Mouse (Mus musculus) lung, postnatal 0 days (tissue): ENCODE results near the gene Acp7. TPM values are rescaled to one million over a fixed set of nuclear protein-coding genes. Genes with fewer than 3 reads are reported as not detected.

Source experiments
- ATAC-seq: fragments of 200-750 bp; cut with Nextera tagmentation; 2 replicates; pipeline ENCODE4 v1.8.0; 2017; ENCODE audit warnings: moderate library complexity
- DNase-seq: peaks from one replicate; pipeline ENCODE4 v3.0.0-alpha.2; 2016; ENCODE audit warnings: low spot score
- H3K27ac ChIP-seq: fragments of 300-500 bp; sonication (generic); 2 replicates; pipeline ENCODE4 v1.5.1; 2014; ENCODE audit warnings: antibody characterized with exemption, mild to moderate bottlenecking, low read length, mixed read lengths
- H3K27me3 ChIP-seq: fragments of 300-500 bp; sonication (generic); replicated peaks from 2 replicates; pipeline ENCODE4 v1.6.1; 2014; ENCODE audit warnings: low read length, mixed read lengths; ENCODE audit not compliant: insufficient read depth
- H3K36me3 ChIP-seq: fragments of 300-500 bp; sonication (generic); 2 replicates; pipeline ENCODE4 v1.6.1; 2014; ENCODE audit warnings: low read length, mixed read lengths; ENCODE audit not compliant: insufficient read depth
- H3K4me1 ChIP-seq: fragments of 300-500 bp; sonication (generic); 2 replicates; pipeline ENCODE4 v1.6.1; 2014; ENCODE audit warnings: antibody characterized with exemption, low read depth, low read length, mixed read lengths; ENCODE audit not compliant: insufficient read depth
- H3K4me2 ChIP-seq: fragments of 300-500 bp; sonication (generic); replicated peaks from 2 replicates; pipeline ENCODE4 v1.6.1; 2014; ENCODE audit warnings: low read depth, mild to moderate bottlenecking, low read length, moderate library complexity, mixed read lengths
- H3K4me3 ChIP-seq: fragments of 300-500 bp; sonication (generic); 2 replicates; pipeline ENCODE4 v1.5.1; 2014; ENCODE audit warnings: low read depth, low read length
- H3K9ac ChIP-seq: fragments of 300-500 bp; sonication (generic); replicated peaks from 2 replicates; pipeline ENCODE4 v1.6.1; 2014; ENCODE audit warnings: low read depth, mild to moderate bottlenecking
- H3K9me3 ChIP-seq: fragments of 300-500 bp; sonication (generic); 2 replicates; pipeline ENCODE4 v1.6.1; 2016; ENCODE audit warnings: low read length, mixed read lengths
- CTCF ChIP-seq: IDR thresholded peaks from 2 replicates; pipeline ENCODE4 v1.5.1; 2016; ENCODE audit warnings: antibody characterized with exemption, mild to moderate bottlenecking
- EP300 ChIP-seq: IDR thresholded peaks from 2 replicates; pipeline ENCODE4 v1.6.1; 2016; ENCODE audit warnings: antibody characterized with exemption, mild to moderate bottlenecking, control low read depth
- WGBS: fragments of 180-500 bp; shearing (Covaris S2); extraction: QIAGEN DNeasy Blood & Tissue Kit; methylation state at CpG from one replicate; pipeline ENCODE4 v1.1.7; 2014; 5-methylcytosine and 5-hydroxymethylcytosine counted together
- microRNA-seq: library from miRNA; unstranded; fragments of <30 nt; microRNA quantifications from one replicate; pipeline ENCODE4, GENCODE M21; 2016
- polyA plus RNA-seq: library from polyadenylated mRNA; unstranded; fragments of >200 nt; fragmentation: Nextera tagmentation; extraction: Ambion mirVana; gene quantifications from 2 replicates; pipeline ENCODE4 v1.2.1, GENCODE M21; 2015

Acp7 gene
- polyA plus RNA-seq, 1 experiment from 2014 or later = not detected

DNA sequence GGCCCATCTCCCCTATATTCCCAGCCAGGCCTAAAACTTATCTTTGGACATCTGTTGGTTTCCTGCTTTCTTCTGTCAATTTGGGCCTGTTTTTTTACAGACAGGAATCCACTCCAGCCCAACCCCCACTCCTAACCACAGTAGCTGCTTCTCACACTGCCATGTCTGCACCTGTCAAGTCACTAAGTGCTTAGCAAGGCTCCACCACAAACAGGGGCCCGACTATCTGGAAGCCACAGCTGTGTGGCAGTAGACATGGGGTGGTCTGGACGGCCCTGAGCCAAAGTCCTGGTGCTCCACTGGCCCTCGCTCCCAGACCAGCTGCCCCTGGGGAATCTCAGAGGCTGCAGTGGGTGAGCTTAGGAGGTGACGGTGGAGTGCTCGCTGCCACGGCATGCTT is 73.4 kb downstream of the Acp7 start:
- TF ChIP-seq CTCF (no peak), EP300 (no peak)
- WGBS = 63% methylated on average over 6 of the region's 6 CpGs
- peaks cover 13% of the 10 kb centered on the region for H3K36me3 ChIP-seq
- H3K9ac ChIP-seq = no peak overlapping the region
- no peaks in the 10 kb centered on the region for H3K9me3 ChIP-seq
- no peak overlapping the region for H3K27ac ChIP-seq
- no peak for ATAC-seq
- no peak for DNase-seq
- no peak overlapping the region for H3K4me3 ChIP-seq
- H3K27me3 ChIP-seq = no peaks in the 10 kb centered on the region
- no peak overlapping the region for H3K4me2 ChIP-seq
- 0 out of 2 replicates have a peak, but pooled peaks cover 2% of the 10 kb centered on the region for H3K4me1 ChIP-seq

Small RNAs within 50 kb of the gene (microRNA-seq; reads per million reads assigned to microRNA genes)
- gene Mir7049 = 1.5 reads per million

Other genes with a start within 250 kb of the Acp7 start
- 29.9 and 30.2 TPM in 2 replicates for gene Med29, start 238.6 kb downstream of the Acp7 start, polyA plus RNA-seq
- 49.1 and 55.0 TPM in 2 replicates for gene Paf1, start 238.4 kb downstream of the Acp7 start, polyA plus RNA-seq
- gene Gmfg, start 193.9 kb downstream of the Acp7 start, polyA plus RNA-seq = 81.0 and 83.1 TPM in 2 replicates
- gene Lrfn1, start 179.4 kb downstream of the Acp7 start, polyA plus RNA-seq = 0.97 and 1.4 TPM in 2 replicates
- gene Ifnl2, start 120.9 kb downstream of the Acp7 start, polyA plus RNA-seq = not detected in 2 replicates
- gene Ifnl3, start 108.5 kb downstream of the Acp7 start, polyA plus RNA-seq = not detected in 2 replicates
- gene Sycn, start 90.4 kb downstream of the Acp7 start, polyA plus RNA-seq = not detected in 2 replicates
- gene Nccrp1, start 84.1 kb downstream of the Acp7 start, polyA plus RNA-seq = not detected in 2 replicates
- gene Samd4b, start 33.2 kb downstream of the Acp7 start, polyA plus RNA-seq = 12.9 and 13.4 TPM in 2 replicates
- 36.3 and 38.2 TPM in 2 replicates for gene Pak4, start 33.1 kb downstream of the Acp7 start, polyA plus RNA-seq
- 2.3 and 2.8 TPM in 2 replicates for gene Fbxo27, start 61.5 kb upstream of the Acp7 start, polyA plus RNA-seq
- 10.9 and 11.0 TPM in 2 replicates for gene Fbxo17, start 85.5 kb upstream of the Acp7 start, polyA plus RNA-seq
- gene Mrps12, start 110.5 kb upstream of the Acp7 start, polyA plus RNA-seq = 99.7 and 101 TPM in 2 replicates
- gene Sars2, start 110.7 kb upstream of the Acp7 start, polyA plus RNA-seq = 6.0 and 7.0 TPM in 2 replicates
- not detected in 2 replicates for gene Ccer2, start 124.8 kb upstream of the Acp7 start, polyA plus RNA-seq
- 55.4 and 57.1 TPM in 2 replicates for gene Sirt2, start 135.4 kb upstream of the Acp7 start, polyA plus RNA-seq
- gene Nfkbib, start 136.2 kb upstream of the Acp7 start, polyA plus RNA-seq = 42.3 and 42.7 TPM in 2 replicates
- 10.2 and 12.9 TPM in 2 replicates for gene Rinl, start 157.6 kb upstream of the Acp7 start, polyA plus RNA-seq
- 151 and 154 TPM in 2 replicates for gene Hnrnpl, start 177.2 kb upstream of the Acp7 start, polyA plus RNA-seq
- gene Ech1, start 193.9 kb upstream of the Acp7 start, polyA plus RNA-seq = 287 and 308 TPM in 2 replicates
- 14.9 and 15.6 TPM in 2 replicates for gene Lgals4, start 202.5 kb upstream of the Acp7 start, polyA plus RNA-seq
- gene Lgals7, start 232.5 kb upstream of the Acp7 start, polyA plus RNA-seq = 2.2 and 3.0 TPM in 2 replicates